Mouse (Mus musculus): ENCODE results near the gene Nudt22. TPM values are rescaled to one million over a fixed set of nuclear protein-coding genes. Genes with fewer than 3 reads are reported as not detected.

The Nudt22 gene
- polyA plus RNA-seq, 1 experiment from 2014 or later, result 22.4 TPM

DNA sequence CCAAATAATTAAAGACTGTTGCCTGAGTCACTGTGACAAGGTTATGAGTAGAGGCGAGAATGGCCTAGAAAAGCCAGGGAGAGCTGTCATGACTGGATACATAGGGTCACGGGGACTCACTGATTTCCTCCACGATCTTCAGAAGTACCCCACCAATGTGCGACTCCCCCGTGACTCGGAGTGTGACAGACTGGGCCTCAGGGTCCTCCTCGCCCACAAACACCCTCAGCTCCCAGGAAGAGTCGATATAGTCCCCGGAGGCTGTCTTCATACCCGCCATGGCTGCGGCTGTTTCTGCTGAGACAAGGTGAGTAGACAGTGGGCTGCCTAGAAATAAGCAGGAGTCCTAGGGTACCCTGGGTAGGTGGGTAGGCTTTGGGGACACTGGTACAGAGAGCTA lies 22.6 kb upstream of the Nudt22 start:
- no peak overlapping the region; the same call in 1 of the 2 replicates for H3K27ac ChIP-seq
- H3K4me2 ChIP-seq, result no peak overlapping the region
- no peak for ATAC-seq (ENCODE audit: insufficient number of reproducible peaks, insufficient read depth, low FRiP score, low TSS enrichment, low read depth)
- 87% methylated on average over 11 of the region's 11 CpGs for WGBS
- peaks cover 68% of the 10 kb centered on the region for H3K36me3 ChIP-seq
- H3K4me1 ChIP-seq, result no peaks in the 10 kb centered on the region
- H3K4me3 ChIP-seq, result no peak overlapping the region
- H3K27me3 ChIP-seq, result no peaks in the 10 kb centered on the region
- H3K9ac ChIP-seq, result 0 out of 2 replicates have a peak overlapping the region, but pooled peaks have one; percentile 16
- no peaks in the 10 kb centered on the region for H3K9me3 ChIP-seq

DNA sequence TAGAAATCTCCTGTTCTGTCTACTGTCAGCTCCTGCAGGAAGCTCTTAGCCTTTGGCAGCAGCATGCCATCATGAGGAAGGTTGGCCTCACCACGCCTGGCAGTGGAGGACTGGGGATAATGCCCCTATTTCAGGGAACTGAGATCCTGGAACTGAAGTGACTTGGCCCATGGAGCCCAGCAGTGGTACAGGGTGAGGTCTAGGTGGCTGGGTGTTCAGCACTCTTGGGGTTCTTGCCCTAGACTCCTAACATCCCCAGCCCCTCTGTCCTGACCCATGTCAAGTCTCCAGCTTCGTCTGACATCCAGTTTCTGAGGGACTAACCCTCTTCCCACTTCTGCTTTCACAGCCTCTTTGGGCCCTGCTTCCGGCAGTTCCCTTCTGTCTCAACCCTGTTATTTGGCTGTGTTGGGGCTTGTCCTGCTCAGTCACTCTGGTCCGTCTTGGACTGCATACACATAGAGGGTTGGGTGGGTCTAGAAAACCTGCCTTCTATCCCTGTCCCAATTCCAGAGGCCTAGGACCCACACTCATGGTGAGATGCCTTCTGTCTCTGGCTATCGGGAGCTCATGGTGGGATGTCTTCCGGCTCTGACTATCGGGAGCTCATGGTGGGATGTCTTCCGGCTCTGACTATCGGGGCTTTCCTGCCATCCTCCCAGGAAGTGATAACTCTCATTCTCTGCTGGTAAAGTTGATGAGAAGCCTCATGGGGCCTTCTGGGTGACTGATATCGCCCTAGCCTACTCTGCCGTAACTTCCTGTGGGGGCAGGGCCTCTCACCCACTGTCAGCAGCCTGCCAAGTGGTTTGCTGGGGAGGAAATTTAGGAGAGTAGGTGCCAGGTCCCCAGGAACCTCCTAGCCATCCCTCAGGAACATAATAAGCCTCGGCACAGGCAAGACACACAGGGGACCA lies 21.9 kb upstream of the Nudt22 start:
- Histone ChIP-seq H3K4me1 (no peaks in the 10 kb centered on the region), H3K27ac (no peak overlapping the region; the same call in 1 of the 2 replicates), H3K36me3 (peaks cover 61% of the 10 kb centered on the region), H3K4me2 (no peak overlapping the region), H3K9me3 (no peaks in the 10 kb centered on the region), H3K27me3 (no peaks in the 10 kb centered on the region), H3K4me3 (no peak overlapping the region), H3K9ac (0 out of 2 replicates have a peak overlapping the region, but pooled peaks have one; percentile 16)
- 79% methylated on average over 12 of the region's 12 CpGs for WGBS
- no peak for ATAC-seq (ENCODE audit: insufficient number of reproducible peaks, insufficient read depth, low FRiP score, low TSS enrichment, low read depth)

DNA sequence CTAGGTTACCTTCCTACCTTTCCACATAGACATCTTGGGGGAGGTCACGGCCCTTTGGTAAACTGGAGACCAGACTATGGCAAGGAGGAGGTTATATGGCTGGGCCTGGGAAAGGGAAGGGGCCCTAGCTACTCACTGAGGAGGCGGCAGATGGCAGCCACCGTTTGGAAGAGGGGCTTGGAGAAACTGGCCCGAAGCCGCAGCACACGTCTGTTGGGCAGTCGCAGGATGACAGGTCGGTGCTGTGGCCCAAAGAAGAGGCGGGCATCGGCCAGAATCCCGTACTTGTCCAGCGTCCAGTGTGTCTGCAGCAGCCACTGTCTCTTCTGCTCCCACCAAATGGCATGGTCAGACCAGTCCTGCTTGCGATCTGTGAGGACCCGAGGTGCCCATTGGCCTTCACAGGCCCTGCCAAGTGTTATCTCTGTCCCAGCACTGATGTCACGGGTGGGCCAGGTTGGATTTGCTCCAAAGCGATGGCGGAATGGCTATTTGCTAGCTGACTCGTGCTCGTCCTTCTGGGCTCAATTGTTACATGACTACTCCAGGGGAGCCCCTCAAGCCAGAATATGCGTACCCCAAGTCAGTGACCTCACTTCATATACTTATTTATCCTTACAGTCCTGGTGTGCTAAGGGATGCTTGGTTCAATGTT lies 18.7 kb upstream of the Nudt22 start:
- Histone ChIP-seq H3K9me3 (no peaks in the 10 kb centered on the region), H3K9ac (no peak overlapping the region), H3K4me2 (no peak overlapping the region), H3K4me3 (no peak overlapping the region), H3K36me3 (peaks cover 29% of the 10 kb centered on the region), H3K27me3 (no peaks in the 10 kb centered on the region), H3K4me1 (no peaks in the 10 kb centered on the region), H3K27ac (no peak overlapping the region)
- no peak for ATAC-seq (ENCODE audit: insufficient number of reproducible peaks, insufficient read depth, low FRiP score, low TSS enrichment, low read depth)
- 88% methylated on average over 20 of the region's 20 CpGs for WGBS

- no peak overlapping the region for H3K4me3 ChIP-seq
- H3K27me3 ChIP-seq, result no peaks in the 10 kb centered on the region
- peaks cover 22% of the 10 kb centered on the region for H3K36me3 ChIP-seq
- no peaks in the 10 kb centered on the region for H3K4me1 ChIP-seq
- H3K9me3 ChIP-seq, result no peaks in the 10 kb centered on the region
- 83% methylated on average over 9 of the region's 9 CpGs for WGBS
- H3K9ac ChIP-seq, result no peak overlapping the region
- ATAC-seq (ENCODE audit: insufficient number of reproducible peaks, insufficient read depth, low FRiP score, low TSS enrichment, low read depth), result no peak
- no peak overlapping the region for H3K27ac ChIP-seq
- H3K4me2 ChIP-seq, result no peak overlapping the region
Observed at GRCm38 (mm10) chr19:7013984-7014383, 18.1 kb upstream of the Nudt22 start.

DNA sequence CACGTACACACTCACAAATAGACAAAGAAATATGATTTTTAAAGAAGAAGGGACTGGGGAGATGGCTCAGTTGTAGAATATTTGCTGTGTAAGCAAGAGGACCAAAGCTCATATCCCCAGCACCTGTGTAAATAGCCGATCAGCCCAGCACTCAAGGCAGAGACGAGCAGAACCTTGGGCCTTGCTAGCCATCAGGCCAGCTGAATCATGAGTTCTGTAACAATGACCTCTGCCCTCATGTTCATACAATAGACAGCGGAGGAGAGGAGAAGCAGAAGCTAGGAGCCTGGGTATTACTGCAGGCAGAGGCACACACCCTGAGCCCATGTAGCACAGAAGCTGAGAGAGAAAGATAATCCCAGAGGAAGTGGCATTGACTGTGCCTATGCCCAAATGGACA lies 16.5 kb upstream of the Nudt22 start:
- H3K27ac ChIP-seq, result no peak overlapping the region
- 83% methylated on average over 4 of the region's 4 CpGs for WGBS
- H3K36me3 ChIP-seq, result peaks cover 12% of the 10 kb centered on the region; the same call in 1 of the 2 replicates
- no peak overlapping the region for H3K9ac ChIP-seq
- no peak overlapping the region for H3K4me2 ChIP-seq
- H3K4me3 ChIP-seq, result no peak overlapping the region
- no peaks in the 10 kb centered on the region for H3K9me3 ChIP-seq
- no peaks in the 10 kb centered on the region for H3K27me3 ChIP-seq
- no peak for ATAC-seq (ENCODE audit: insufficient number of reproducible peaks, insufficient read depth, low FRiP score, low TSS enrichment, low read depth)
- H3K4me1 ChIP-seq, result no peaks in the 10 kb centered on the region

DNA sequence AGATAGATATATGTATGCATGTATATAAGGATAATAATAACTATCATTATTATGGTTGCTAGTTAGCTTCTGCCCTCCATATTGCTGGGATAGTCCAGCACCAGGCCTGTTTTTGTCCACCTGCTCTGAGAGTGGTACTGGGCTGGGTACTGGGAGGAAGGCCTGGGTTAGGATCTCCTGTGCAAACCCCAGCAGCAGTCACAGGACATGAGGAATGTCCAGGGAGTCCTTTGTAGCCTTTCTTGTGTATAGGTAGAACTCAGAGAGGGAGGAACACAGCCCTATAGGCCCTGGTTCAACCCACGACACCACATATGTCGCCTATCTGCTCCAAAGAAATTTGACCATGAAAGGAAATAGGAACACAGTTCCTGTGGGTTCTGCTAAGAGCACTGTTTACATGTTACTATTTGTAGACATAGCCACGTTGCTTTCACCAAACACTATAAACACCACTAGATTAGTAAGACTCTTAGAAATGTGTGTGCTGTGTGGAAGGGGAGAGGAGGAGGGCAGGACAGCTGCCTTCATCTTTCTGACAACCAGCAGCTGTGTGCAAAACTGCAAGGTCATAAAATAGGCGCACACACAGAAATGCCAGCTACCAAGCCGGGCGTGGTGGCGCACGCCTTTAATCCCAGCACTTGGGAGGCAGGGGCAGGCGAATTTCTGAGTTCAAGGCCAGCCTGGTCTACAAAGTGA lies 11.1 kb upstream of the Nudt22 start:
- no peak overlapping the region for H3K27ac ChIP-seq
- no peak for ATAC-seq (ENCODE audit: insufficient number of reproducible peaks, insufficient read depth, low FRiP score, low TSS enrichment, low read depth)
- H3K9ac ChIP-seq, result no peak overlapping the region
- WGBS, result 83% methylated on average over 9 of the region's 9 CpGs
- no peaks in the 10 kb centered on the region for H3K36me3 ChIP-seq
- H3K4me2 ChIP-seq, result no peak overlapping the region
- H3K4me3 ChIP-seq, result no peak overlapping the region
- H3K4me1 ChIP-seq, result no peaks in the 10 kb centered on the region
- H3K27me3 ChIP-seq, result no peaks in the 10 kb centered on the region
- no peaks in the 10 kb centered on the region for H3K9me3 ChIP-seq

- H3K27ac ChIP-seq, result no peak overlapping the region
- H3K9ac ChIP-seq, result no peak overlapping the region
- H3K4me2 ChIP-seq, result no peak overlapping the region
- 92% methylated on average over 19 of the region's 19 CpGs for WGBS
- peaks cover 28% of the 10 kb centered on the region for H3K36me3 ChIP-seq
- H3K9me3 ChIP-seq, result no peaks in the 10 kb centered on the region
- peaks cover 24% of the 10 kb centered on the region for H3K4me1 ChIP-seq
- H3K27me3 ChIP-seq, result no peaks in the 10 kb centered on the region
- no peak for ATAC-seq (ENCODE audit: insufficient number of reproducible peaks, insufficient read depth, low FRiP score, low TSS enrichment, low read depth)
- no peak overlapping the region for H3K4me3 ChIP-seq
Observed at GRCm38 (mm10) chr19:6999360-7000063, 3.6 kb upstream of the Nudt22 start.

DNA sequence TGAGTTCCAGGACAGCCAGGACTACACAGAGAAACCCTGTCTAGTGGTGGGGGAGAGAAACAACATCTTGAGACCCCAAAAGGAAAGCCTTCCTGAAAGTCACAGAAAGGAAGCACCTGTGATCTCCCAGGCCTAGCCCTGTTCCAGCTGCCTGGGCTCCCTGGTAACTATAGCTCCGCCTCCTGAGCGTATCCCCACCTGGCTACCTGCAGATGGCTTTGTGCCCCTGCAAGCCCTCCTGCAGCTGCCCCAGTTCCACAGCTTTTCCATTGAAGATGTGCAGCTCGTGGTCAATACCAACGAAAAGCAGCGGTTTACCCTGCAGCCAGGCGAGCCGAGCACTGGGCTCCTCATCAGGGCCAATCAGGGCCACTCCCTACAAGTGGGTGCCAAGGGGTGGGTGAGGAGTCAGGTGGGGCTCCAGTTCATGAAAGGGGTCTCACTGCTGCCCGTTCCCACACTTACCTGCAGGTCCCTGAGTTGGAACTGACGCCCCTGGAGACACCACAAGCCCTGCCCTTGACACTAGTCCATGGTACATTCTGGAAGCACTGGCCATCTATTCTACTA lies 1.9 kb upstream of the Nudt22 start:
- Histone ChIP-seq H3K27me3 (no peaks in the 10 kb centered on the region), H3K9ac (no peak overlapping the region), H3K36me3 (peaks cover 28% of the 10 kb centered on the region), H3K4me3 (no peak overlapping the region), H3K9me3 (no peaks in the 10 kb centered on the region), H3K4me1 (peaks cover 32% of the 10 kb centered on the region), H3K4me2 (no peak overlapping the region), H3K27ac (no peak overlapping the region)
- 80% methylated on average over 9 of the region's 9 CpGs for WGBS
- ATAC-seq (ENCODE audit: insufficient number of reproducible peaks, insufficient read depth, low FRiP score, low TSS enrichment, low read depth), result no peak

- whole genome bisulfite sequencing, result 49% methylated on average over 21 of the region's 21 CpGs
- ATAC-seq (ENCODE audit: insufficient number of reproducible peaks, insufficient read depth, low FRiP score, low TSS enrichment, low read depth), result no peak
- Histone ChIP-seq H3K9me3 (no peaks in the 10 kb centered on the region), H3K4me3 (peak overlapping the region; percentile 66), H3K4me1 (peaks cover 39% of the 10 kb centered on the region), H3K27me3 (no peaks in the 10 kb centered on the region), H3K4me2 (peak overlapping the region; percentile 81), H3K27ac (peak overlapping the region; percentile 49; the same call in 1 of the 2 replicates), H3K9ac (peak overlapping the region; percentile 83), H3K36me3 (peaks cover 27% of the 10 kb centered on the region)
Observed at GRCm38 (mm10) chr19:6995255-6995991, 494 bp downstream of the Nudt22 start.

GRCm38 (mm10) chr19:6994489-6994888 lies 1.4 kb downstream of the Nudt22 start:
- no peak for ATAC-seq (ENCODE audit: insufficient number of reproducible peaks, insufficient read depth, low FRiP score, low TSS enrichment, low read depth)
- Histone ChIP-seq H3K27me3 (no peaks in the 10 kb centered on the region), H3K4me2 (peak overlapping the region; percentile 81), H3K36me3 (peaks cover 18% of the 10 kb centered on the region), H3K27ac (no peak overlapping the region), H3K9me3 (no peaks in the 10 kb centered on the region), H3K4me3 (peak overlapping the region; percentile 66; the same call in 1 of the 2 replicates), H3K9ac (peak overlapping the region; percentile 83; the same call in 1 of the 2 replicates), H3K4me1 (peaks cover 39% of the 10 kb centered on the region)
- 83% methylated on average over 8 of the region's 8 CpGs for WGBS

Data from embryonic facial prominence, embryonic 13.5 days (tissue).